Mouse (Mus musculus): ENCODE data around the gene Pla2g4a.

- TF ChIP-seq CTCF (conservative IDR thresholded peaks at IDR 0.05; ENCODE audit: low read length) (no peak), POU5F1 (IDR thresholded peaks at IDR 0.05; ENCODE audit: borderline replicate concordance, low read length) (no peak)
These were observed 93.8 kb downstream of the Pla2g4a start for GRCm38 (mm10) chr1:149867323-149867722.

Measured in E14TG2a.4 (cell line).